Mouse (Mus musculus) macrophage (primary cell): ENCODE results near the gene Fer1l5. TPM values are rescaled to one million over a fixed set of nuclear protein-coding genes. Genes with fewer than 3 reads are reported as not detected.
A peak's percentile ranks its signal among the peaks of the same experiment; 100 is the strongest.

Experiments
- H3K27ac ChIP-seq: fragments of 350-480 bp; formaldehyde crosslinking; 2 replicates; pipeline ENCODE4 v1.9.0; 2021
- H3K36me3 ChIP-seq: fragments of 350-480 bp; formaldehyde crosslinking; 2 replicates; pipeline ENCODE4 v1.9.0; 2021; ENCODE audit errors: inconsistent target
- H3K4me3 ChIP-seq: fragments of 350-480 bp; formaldehyde crosslinking; 2 replicates; pipeline ENCODE4 v1.9.0; 2021; ENCODE audit errors: inconsistent target
- H3K79me2 ChIP-seq: fragments of 350-480 bp; formaldehyde crosslinking; 2 replicates; pipeline ENCODE4 v1.9.0; 2021; ENCODE audit errors: inconsistent target
- WGBS: methylation state at CpG from one replicate; pipeline ENCODE4 v1.1.7; 2026; ENCODE audit warnings: inconsistent platforms; ENCODE audit not compliant: missing documents; 5-methylcytosine and 5-hydroxymethylcytosine counted together
- polyA plus RNA-seq: library from polyadenylated mRNA; stranded (reverse); fragments of 250-400 nt; gene quantifications from 3 replicates; pipeline ENCODE4 v1.2.4, GENCODE M21; 2018; ENCODE audit warnings: inconsistent platforms

Fer1l5 gene
- polyA plus RNA-seq, 1 experiment from 2014 or later, result not detected

DNA sequence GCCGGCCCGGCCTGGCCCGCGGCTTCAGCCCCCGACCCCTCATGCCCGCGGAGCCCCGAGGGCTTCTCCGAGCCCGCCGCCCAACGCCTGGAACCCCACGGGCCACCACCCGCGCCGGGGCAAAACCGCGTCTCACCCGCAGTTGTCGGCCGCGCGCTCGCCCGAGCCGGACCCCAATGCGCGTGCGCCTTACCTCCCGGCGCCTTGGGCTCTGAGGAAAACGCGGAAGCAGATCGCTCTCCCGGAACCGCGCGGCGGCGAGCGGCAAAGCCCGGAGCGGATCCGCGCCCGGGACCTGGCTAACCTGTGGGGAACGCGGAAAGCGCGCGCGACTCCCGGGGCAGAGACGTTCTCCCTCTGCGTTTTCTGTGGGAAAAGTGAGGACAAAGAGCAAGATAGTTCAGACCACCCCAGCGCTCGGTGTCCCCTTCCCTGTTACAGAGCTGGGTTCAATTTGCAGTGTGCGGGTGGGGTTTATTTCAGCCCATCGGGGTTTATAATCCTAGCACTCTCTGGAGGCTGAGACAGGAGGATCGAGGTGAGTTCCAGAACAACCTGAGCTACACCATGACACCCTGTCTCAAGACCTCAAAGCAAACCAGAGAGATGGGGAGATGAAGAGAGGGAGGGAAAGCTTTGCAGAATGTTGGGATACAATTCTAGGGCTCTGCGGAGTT, 3.0 kb upstream of the Fer1l5 start, which contains the start of gene Kansl3:
Kansl3 (minus strand) TSS at position 213 of the 677 bp plus-strand sequence.
- H3K36me3 ChIP-seq, result peaks cover 8% of the 10 kb centered on the region; the same call in 1 of the 2 replicates
- peaks cover 45% of the 10 kb centered on the region for H3K79me2 ChIP-seq
- H3K4me3 ChIP-seq, result peak within 1 kb of the TSS; percentile 75
- WGBS, result 6% methylated on average over 52 of the region's 61 CpGs
- H3K27ac ChIP-seq, result peak within 1 kb of the TSS; percentile 31

DNA sequence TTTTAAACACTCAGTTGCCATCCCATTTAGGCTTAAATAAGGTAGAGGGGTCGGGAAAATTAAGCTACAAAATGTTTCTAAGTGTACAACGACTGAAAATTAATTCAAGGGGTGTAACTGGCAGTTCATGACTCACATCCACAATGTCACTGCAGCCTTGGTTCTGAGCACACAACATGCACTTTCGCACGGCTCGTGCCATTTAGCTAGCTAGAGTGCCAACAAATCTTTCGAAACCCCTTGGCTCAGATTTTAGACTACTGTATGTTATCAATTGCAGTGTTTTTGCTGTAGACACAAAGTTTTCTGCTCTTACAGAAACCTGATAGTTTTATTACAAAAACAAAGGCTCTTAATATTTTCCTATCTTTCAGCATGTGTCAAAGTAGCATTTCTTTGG, 1.2 kb upstream of the Fer1l5 start:
- 91% methylated on average over 6 of the region's 6 CpGs for WGBS
- Histone ChIP-seq H3K36me3 (no peaks in the 10 kb centered on the region), H3K27ac (no peak overlapping the region), H3K79me2 (peaks cover 27% of the 10 kb centered on the region), H3K4me3 (no peak overlapping the region)

DNA sequence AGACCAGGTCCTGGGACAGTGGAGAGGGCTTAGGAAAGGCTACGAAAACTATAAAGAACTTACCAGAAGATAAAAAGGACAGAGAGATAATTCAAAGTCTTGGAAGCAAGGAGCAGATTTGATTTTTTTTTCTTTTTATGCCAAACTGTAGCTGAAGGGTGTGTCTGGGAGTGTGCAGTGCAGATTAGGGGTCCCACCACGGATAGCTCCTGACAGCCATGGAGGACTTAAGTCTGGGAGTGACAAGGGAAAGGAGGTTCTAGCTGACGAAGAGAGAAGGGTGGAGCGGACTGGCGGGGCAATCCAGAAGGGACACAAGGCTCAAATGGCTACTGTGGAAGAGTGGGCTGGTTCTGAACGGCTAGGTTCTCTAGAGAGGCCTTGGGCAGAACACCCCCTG, 6.8 kb downstream of the Fer1l5 start:
- H3K4me3 ChIP-seq, result no peak overlapping the region
- 85% methylated on average over 6 of the region's 6 CpGs for WGBS
- no peaks in the 10 kb centered on the region for H3K36me3 ChIP-seq
- no peak overlapping the region for H3K27ac ChIP-seq
- H3K79me2 ChIP-seq, result no peaks in the 10 kb centered on the region

DNA sequence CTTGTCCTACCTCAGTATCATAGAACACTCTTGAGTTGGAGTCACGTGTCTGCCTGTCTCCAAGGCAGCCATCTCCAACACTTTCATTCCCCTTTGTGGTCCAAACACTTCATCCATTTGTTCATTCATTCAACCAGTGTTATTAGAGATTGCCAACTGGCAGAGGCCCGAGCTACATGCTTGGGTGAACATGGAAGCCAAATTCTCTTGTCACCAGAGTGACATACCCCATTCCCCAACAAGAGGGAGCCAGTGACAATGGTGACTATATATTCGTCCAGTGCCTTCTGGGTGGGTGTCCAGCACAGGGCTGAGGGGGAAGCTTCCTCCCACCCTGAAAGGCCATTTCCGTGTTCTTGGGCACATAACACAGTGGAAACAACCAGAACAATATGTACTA, 7.5 kb downstream of the Fer1l5 start:
- Histone ChIP-seq H3K79me2 (no peaks in the 10 kb centered on the region), H3K4me3 (no peak overlapping the region), H3K36me3 (no peaks in the 10 kb centered on the region), H3K27ac (no peak overlapping the region)
- 90% methylated on average over 4 of the region's 4 CpGs for WGBS

DNA sequence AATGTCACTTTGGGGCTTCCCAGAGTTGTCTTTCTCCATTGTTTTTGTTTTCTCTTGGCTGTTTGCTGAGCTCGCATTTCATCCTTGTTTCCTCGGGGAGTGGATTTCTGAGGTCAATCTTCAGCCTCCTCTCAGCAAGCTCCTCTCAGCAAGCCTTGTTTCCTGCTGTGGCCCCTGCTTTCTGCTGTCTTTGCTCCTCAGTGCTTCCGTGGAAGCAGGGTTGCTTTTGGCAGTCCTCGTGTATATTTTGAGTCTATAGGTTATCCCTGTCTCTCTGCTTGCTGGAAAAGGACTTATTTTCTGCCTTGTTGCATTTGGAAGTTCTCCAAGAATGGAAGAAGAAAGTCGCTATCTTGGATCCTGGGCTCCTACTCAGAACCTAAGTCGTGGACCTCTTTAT, 24.9 kb downstream of the Fer1l5 start:
- Histone ChIP-seq H3K79me2 (no peaks in the 10 kb centered on the region), H3K36me3 (no peaks in the 10 kb centered on the region), H3K4me3 (no peak overlapping the region), H3K27ac (no peak overlapping the region)
- 61% methylated on average over 6 of the region's 6 CpGs for WGBS

DNA sequence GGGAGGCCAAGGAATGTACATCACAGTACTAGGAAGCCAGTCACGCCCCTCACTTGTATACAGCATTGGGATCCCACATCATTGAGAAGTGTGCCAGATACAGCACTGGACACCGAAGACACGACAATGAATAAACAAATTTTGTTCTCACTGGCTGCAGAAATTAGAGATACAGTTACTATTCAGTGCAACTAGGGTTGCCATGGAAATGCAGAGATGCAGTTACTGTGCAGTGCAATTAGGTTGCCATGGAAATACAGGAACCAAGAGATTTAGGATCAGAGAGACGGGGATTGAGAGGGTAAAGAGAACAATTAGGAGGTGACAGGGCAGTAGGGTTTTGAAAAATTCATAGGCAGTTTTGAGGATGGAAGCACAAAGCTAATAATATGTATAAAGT, 29.4 kb downstream of the Fer1l5 start:
- no peaks in the 10 kb centered on the region for H3K36me3 ChIP-seq

DNA sequence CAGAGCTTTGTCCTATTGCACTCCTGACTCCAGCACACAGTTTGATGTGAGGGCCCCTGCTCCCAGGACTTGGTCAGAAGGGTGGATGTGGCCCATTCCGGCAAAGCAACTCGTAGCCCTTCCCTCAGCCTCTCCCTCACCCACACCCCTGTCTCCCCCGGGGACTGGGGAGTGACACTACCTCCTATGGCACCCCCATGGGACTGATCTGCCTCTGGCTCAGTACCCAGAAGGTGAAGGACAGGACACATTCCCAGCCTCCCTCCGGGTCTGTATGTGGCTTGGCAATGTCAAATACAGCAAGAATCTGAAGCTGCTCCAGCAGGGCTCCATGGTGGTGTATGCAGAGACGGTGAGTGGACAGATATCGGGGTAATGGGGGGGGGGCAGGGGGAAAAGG, 32.4 kb downstream of the Fer1l5 start:
- no peak overlapping the region for H3K27ac ChIP-seq
- no peaks in the 10 kb centered on the region for H3K79me2 ChIP-seq
- no peak overlapping the region for H3K4me3 ChIP-seq
- 72% methylated on average over 6 of the region's 6 CpGs for WGBS
- no peaks in the 10 kb centered on the region for H3K36me3 ChIP-seq

More for the DNA sequence above, 29.4 kb downstream of the Fer1l5 start:
- 94% methylated on average over 4 of the region's 4 CpGs for WGBS
- Histone ChIP-seq H3K79me2 (no peaks in the 10 kb centered on the region), H3K27ac (no peak overlapping the region), H3K4me3 (no peak overlapping the region)

DNA sequence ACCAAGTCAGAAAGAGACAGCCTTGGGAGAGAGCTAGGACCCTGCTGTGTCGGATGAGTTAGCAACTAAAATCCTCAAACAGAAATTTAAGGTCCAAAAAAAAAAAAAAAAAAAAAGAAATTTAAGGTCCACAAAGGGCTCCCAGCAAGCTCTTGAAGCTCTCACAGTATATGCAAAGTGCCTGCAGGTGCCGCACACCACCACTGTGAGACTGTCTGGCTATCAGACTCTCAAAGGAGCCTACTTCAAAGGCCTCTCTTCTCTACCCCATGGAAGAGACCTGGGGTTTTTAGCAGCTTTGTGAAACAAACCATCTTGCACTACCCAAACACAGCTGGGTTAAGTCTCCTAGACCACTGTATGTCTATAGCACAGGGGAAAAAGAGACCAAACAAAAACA, 57.4 kb downstream of the Fer1l5 start:
- H3K79me2 ChIP-seq, result no peaks in the 10 kb centered on the region
- H3K27ac ChIP-seq, result no peak overlapping the region
- H3K36me3 ChIP-seq, result peaks cover 75% of the 10 kb centered on the region
- no peak overlapping the region for H3K4me3 ChIP-seq
- 93% methylated on average over 2 of the region's 2 CpGs for WGBS

DNA sequence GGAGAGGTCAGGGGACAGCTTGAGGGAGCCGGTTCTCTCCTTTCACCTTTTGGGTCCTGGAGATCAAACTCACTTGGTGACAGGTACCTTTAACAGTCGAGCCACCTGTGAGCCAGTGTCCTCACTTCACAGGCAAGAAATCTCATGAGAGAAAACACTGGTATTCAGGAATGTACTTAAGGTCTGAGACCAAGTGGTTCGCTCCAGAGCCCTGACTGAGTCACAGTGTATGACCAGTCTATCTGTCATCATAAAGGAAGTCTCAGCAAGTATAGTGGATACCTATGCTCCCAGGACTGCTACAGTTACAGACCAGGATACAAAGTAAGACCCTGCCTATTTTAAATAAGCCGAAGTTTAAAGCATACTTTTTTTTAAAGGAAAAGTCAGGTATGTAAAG, 60.9 kb downstream of the Fer1l5 start:
- no peaks in the 10 kb centered on the region for H3K79me2 ChIP-seq
- H3K36me3 ChIP-seq, result peaks cover 53% of the 10 kb centered on the region
- WGBS, result 94% methylated on average over 4 of the region's 4 CpGs
- H3K27ac ChIP-seq, result no peak overlapping the region
- H3K4me3 ChIP-seq, result no peak overlapping the region

DNA sequence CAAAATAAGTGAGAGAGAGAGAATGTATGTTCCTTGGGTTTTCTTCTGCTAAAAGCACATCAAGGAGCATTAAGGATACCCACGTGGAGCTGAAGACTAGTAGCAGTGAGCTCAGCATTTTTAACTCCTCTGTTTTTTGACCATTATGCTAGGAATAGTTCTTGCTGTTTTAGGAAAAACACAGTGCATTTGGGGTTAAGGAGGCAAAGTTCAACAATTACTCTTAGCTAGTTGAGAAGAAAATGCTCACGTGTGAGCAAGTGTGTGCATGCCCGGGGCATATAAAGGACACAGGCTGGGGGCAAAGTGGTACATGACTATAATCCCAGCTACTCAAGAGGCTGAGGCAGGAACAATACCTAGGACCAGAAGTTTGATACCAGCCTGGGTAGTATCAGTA, 61.5 kb downstream of the Fer1l5 start:
- Histone ChIP-seq H3K27ac (no peak overlapping the region), H3K79me2 (no peaks in the 10 kb centered on the region), H3K4me3 (no peak overlapping the region), H3K36me3 (peaks cover 53% of the 10 kb centered on the region)
- 97% methylated on average over 3 of the region's 3 CpGs for WGBS

DNA sequence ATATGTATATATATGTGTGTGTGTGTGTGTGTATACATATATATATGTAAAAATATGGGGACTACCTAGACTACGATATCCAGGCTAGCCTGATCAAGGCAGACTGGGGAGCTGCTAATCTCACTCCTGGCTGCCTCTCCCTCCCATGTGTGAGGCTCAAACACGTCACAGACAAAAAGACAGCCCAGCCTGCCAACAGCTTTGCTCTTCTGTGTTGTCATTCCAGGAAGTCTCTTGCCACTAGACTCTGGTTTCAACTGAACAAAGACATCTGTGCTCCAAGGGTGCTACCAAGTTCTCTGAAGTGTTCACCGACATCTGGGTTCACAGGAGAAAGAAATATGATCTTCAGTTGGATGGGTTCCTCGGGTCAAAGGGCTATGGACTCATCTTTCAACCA, 63.0 kb downstream of the Fer1l5 start:
- H3K27ac ChIP-seq, result no peak overlapping the region
- 88% methylated on average over 4 of the region's 4 CpGs for WGBS
- H3K4me3 ChIP-seq, result no peak overlapping the region
- H3K36me3 ChIP-seq, result peaks cover 50% of the 10 kb centered on the region
- H3K79me2 ChIP-seq, result no peaks in the 10 kb centered on the region

DNA sequence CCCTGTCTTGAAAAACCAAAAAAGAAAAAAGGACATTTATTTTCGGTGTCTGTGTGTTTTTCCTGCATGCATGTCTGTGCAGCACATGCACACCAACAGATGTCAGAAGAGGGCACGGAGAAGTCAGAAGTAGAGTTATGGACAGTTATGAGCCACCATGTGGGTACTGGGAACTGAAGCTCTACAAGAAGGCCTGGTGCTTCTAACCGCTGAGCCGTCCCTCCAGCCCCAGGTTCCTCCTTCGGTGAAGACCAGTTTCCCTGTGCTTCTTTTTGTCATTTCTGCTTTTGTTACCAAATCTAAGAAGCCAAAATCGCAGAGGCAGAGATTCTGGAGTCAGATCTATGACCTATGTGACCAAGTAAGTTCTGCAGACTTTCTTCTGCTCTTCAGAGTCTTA, 64.4 kb downstream of the Fer1l5 start:
- peak overlapping the region; percentile 48 for H3K27ac ChIP-seq
- 71% methylated on average over 6 of the region's 6 CpGs for WGBS
- no peak overlapping the region for H3K4me3 ChIP-seq
- H3K79me2 ChIP-seq, result no peaks in the 10 kb centered on the region
- H3K36me3 ChIP-seq, result peaks cover 45% of the 10 kb centered on the region

DNA sequence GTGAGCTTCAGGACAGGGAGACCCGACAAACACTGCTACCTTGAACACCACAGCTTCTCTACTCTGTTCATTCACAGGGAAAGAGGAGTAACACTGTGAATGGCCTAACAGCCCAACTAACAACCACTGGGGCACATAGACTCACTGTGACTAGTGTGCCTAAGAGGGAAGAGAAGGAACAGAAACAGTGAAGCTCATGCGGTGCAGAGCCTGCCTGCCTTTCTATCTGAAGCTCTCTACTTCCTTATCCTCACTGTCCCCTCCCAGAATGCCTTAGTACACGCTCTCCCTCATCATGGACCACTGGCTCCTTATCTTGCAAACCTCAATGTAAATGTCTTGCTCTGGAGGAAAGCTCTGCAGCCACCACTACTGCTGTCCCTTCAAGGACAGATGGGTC, 65.1 kb downstream of the Fer1l5 start:
- H3K27ac ChIP-seq, result peak overlapping the region; percentile 48
- WGBS, result 76% methylated on average over 3 of the region's 3 CpGs
- H3K4me3 ChIP-seq, result no peak overlapping the region
- H3K79me2 ChIP-seq, result no peaks in the 10 kb centered on the region
- peaks cover 42% of the 10 kb centered on the region for H3K36me3 ChIP-seq

DNA sequence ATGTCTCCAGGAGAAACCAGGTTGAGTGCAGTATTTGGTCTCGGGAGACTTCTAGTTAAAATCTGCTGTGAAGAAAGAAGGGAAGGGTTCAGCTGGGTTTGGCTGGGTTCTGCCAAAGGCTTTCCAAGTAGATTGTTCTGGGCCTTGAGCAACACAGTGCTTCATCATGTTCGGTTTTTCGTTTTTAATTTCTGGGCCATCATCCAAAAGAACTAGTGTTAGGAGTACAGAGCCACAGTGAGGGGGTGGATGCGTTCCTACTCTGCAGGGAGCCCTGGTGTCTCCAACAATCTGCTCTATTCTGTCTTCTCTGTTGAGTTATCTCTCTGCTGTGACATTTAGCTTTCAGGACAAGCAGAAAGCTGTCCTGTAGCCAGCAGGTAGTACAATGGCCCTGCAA, 69.0 kb downstream of the Fer1l5 start:
- peaks cover 21% of the 10 kb centered on the region; the same call in 1 of the 2 replicates for H3K36me3 ChIP-seq
- WGBS, result 91% methylated on average over 4 of the region's 4 CpGs
- H3K79me2 ChIP-seq, result peaks cover 7% of the 10 kb centered on the region; the same call in 1 of the 2 replicates
- H3K27ac ChIP-seq, result no peak overlapping the region
- H3K4me3 ChIP-seq, result no peak overlapping the region

DNA sequence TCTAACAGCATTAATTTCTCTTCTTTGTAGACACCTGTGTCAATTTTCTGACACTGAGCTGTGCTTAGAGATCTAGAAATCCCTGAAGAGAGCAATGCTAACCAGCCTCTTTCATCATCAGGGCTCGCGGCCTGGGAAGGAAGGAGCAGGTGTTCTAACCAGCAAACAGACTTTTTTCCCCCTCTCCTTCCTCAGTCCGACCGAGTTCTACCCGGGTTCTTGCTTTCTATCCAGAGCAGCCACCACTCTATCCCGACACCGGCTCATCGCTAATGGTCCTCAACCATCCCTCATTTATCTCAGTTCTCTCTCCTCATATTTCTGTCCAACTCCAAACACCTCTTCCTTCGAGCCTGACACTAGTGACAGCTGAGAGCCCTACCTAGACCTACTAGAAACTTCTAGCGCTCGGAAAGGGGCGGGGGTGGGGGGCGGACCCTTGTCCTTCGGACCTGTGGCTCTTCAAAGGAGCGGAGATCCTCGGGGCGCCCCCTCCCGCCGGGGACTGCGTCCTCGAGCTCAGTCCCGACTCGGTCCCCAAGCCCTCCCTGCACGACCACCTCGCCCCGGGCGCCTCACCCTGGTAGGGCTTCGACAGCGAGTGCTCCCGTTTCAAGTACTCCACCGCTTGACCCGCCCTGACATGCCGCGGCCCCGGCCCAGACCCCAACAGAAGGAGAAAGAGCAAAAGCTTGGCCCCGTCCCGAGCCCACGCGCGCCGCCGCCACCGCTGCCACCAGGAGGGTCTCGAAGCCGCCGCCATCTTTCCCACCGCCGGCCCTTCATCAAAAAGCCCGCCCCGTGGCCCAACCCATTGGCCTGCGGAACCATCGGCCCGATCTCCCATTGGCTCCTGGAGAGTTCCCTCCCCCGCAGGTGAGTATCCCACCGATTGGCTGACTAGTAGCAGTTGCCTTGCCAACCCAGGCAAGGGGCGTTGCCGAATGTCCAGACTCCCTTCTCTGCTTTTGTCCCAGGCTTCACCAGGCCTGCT, 72.7 kb downstream of the Fer1l5 start, which contains the start of gene Lman2l:
Lman2l (minus strand) TSS at position 801 of the 994 bp plus-strand sequence.
- WGBS, result 1% methylated on average over 48 of the region's 57 CpGs

More for the DNA sequence above, 72.7 kb downstream of the Fer1l5 start, which contains the start of gene Lman2l:
- Histone ChIP-seq H3K27ac (peak within 1 kb of the TSS; percentile 63), H3K79me2 (peaks cover 7% of the 10 kb centered on the region; the same call in 1 of the 2 replicates), H3K36me3 (no peaks in the 10 kb centered on the region; the same call in 1 of the 2 replicates), H3K4me3 (peak within 1 kb of the TSS; percentile 51)
